Mouse (Mus musculus) lung, postnatal 36 days (tissue): ENCODE measurements around the gene Zfp637.
A peak's percentile ranks its signal among the peaks of the same experiment; 100 is the strongest.
"Not testable (repeated sequence)": the region's sequence is repeated elsewhere in the genome, so short reads cannot be mapped to it uniquely, and the experiment has no call there.

Experiments used
- DNase-seq: peaks from one replicate; pipeline ENCODE4 v3.0.0; 2022; ENCODE audit warnings: mixed read lengths

Gene Zfp637

GRCm38 (mm10) chr6:117840686-117841510 lies at the start of gene Zfp637:
Gene Zfp637 (plus strand): TSS chr6:117841180.
- DNase-seq, result peak; percentile 95

DNA sequence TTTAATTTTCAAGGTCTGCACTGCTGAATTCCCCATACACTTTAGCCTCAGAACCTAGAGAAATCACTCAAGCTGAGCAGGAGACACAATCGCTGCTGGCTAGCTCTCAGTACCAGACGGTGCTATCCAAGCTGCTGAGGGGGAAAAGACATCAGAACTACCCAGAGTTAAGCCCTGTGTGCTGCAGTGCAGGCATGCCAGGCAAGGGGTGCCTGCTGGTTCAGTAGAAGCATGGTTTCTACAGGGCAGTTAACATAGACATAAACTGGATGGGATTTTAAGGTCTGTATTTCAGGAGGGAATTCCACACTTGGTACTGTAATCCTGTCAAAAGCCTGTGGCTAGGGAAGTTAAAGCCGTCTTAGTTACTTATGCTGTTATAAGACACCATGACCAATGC lies 45.7 kb upstream of the Zfp637 start:
- DNase-seq, result no peak

- no peak for DNase-seq
Measured at GRCm38 (mm10) chr6:117800824-117801223, 40.2 kb upstream of the Zfp637 start.

- DNase-seq, result no peak
Measured at GRCm38 (mm10) chr6:117801801-117802200, 39.2 kb upstream of the Zfp637 start.

DNA sequence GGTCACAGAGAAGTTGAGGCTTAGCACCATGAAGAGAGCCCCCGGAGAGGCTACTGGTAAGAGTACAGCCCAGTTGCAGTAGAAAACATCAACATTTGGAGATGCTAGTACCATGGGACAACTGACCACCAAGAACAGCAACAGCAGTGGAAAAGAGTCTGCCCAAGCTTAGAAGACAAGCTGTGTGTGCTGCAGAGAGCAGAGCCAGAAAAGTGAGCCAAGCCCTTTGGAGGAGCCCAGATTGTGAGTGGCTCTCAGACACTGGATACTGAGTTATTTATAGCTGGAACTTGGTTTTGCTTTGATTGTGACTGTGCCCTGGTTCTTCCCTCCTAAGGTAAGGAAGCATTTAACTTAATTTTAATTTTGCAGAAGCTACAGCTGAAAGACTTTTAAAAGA lies 33.2 kb upstream of the Zfp637 start:
- DNase-seq, result no peak

DNA sequence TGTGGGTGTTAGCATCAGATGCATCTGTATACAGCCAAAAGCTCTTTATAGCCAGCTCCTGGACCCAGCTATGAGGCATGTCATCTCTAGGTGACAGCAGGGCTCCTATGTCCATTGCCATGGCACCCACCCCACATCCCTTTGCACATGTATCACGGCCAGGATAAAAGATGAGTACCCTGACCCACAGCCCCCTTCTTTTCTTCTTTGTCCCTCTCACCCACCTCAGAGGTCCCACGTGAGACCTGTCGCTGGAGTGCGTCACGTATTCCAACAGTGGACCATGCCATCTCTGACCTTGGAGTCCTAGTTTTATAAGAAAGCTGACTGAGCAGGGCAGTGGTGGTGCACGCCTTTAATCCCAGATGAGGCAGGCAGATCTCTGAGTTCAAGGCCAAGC lies 31.2 kb upstream of the Zfp637 start:
- no peak for DNase-seq

GRCm38 (mm10) chr6:117810717-117811116 lies 30.3 kb upstream of the Zfp637 start:
- DNase-seq, result no peak

- DNase-seq, result no peak
Measured at GRCm38 (mm10) chr6:117811256-117811655, 29.7 kb upstream of the Zfp637 start.

GRCm38 (mm10) chr6:117814681-117815080 lies 26.3 kb upstream of the Zfp637 start:
- no peak for DNase-seq

- DNase-seq, result peak; percentile 8
Measured at GRCm38 (mm10) chr6:117817108-117817541, 23.9 kb upstream of the Zfp637 start.

DNA sequence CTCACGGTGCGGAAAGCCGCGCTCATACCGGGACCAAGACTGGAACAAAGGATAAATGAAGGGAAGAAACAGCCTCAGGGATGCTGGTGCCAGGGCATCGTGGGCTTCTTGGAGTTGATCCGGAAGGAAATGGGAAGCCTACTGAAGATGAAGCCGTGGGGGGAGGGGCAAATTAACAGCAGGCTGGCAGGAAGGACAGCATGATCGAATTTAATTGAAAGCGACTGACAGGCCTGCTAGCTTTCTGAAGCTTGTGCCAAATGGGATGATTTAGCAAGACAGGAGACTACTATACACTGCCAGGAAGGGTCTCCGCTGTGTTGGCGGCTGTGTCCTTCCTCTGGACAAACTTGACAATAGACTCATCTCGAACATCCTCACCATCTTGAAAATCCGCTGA lies 20.7 kb upstream of the Zfp637 start:
- no peak for DNase-seq

- peak; percentile 74 for DNase-seq
Measured at GRCm38 (mm10) chr6:117825369-117825768, 15.6 kb upstream of the Zfp637 start.

GRCm38 (mm10) chr6:117828273-117828672 lies 12.7 kb upstream of the Zfp637 start:
- peak; percentile 58 for DNase-seq

DNA sequence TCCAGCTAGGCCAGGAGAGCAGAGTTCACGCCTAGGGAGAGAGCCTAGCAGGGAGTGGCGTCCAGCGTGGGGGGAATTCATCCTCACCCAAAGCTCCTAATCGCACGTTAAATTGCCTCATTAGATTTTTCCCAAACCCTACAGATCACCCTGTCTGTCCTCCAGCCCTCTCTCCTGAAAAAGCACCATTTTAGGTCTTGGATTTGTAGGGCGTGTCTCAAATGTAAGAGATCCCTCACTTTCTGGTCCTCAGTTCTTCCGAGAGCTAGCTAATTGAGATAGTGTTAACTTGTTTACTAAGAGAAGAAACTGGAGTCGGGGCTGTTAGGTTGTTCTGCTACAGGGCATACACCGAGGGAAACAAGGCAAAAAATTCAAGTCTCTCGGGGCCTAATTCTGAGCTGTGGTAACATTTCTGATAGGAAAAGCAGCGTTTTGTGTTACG lies 553 bp downstream of the Zfp637 start:
- no peak for DNase-seq

DNA sequence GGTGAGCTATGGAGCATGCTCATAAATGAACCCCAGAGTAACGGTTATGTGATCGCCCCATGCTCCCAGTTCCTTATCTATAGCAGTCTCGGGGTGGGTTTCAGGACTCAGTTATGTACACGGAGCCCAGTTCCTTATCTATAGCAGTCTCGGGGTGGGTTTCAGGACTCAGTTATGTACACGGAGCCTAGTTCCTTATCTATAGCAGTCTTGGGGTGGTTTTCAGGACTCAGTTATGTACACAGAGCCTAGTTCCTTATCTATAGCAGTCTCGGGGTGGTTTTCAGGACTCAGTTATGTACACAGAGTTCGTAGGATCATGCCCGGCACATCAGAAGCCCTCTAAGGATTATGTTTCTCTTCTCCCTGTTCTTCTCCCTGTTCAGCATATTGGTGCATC lies 3.6 kb downstream of the Zfp637 start:
- DNase-seq, result no peak

- DNase-seq, result not testable (repeated sequence)
Measured at GRCm38 (mm10) chr6:117846671-117847070, 5.7 kb downstream of the Zfp637 start.

DNA sequence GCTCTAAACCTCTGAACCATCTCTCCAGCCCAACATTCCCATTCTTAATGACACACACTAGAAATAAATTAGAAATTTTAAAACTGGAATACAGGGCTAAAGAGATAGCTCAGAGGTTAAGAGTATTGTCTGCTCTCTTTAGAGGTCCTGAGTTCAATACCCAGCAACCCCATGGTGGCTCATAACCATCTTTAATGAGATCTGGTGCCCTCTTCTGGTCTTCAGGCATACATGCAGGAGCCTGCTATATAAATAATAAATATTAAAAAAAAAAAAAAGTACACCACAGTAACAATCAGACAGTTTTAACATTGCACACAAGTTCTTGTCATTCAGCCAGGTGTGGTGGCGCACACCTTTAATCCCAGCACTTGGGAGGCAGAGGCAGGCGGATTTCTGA lies 6.8 kb downstream of the Zfp637 start:
- no peak for DNase-seq

GRCm38 (mm10) chr6:117848577-117848976 lies 7.6 kb downstream of the Zfp637 start:
- DNase-seq, result no peak

DNA sequence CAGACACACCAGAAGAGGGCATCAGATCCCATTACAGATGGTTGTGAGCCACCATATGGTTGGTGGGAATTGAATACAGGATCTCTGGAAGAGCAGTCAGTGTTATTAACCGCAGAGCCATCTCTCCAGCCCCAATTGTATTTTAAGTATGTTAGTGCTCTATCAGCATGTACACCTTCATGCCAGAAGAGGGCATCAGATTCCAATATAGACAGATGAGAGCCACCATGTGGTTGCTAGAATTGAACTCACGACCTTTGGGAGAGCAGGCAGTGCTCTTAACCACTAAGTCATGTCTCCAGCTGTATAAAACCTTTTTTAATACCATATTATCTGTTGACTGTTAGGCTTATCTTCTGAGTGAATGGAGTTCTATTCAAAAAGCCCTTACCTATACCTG lies 10.8 kb downstream of the Zfp637 start:
- DNase-seq, result peak; percentile 19

- no peak for DNase-seq
Measured at GRCm38 (mm10) chr6:117857990-117858389, 17.0 kb downstream of the Zfp637 start.

GRCm38 (mm10) chr6:117861848-117862247 lies 20.9 kb downstream of the Zfp637 start, which contains the start of gene Zfp239:
Gene Zfp239 (plus strand): TSS chr6:117862100.
- DNase-seq, result no peak

GRCm38 (mm10) chr6:117862465-117862864 lies 21.5 kb downstream of the Zfp637 start:
- DNase-seq, result no peak

DNA sequence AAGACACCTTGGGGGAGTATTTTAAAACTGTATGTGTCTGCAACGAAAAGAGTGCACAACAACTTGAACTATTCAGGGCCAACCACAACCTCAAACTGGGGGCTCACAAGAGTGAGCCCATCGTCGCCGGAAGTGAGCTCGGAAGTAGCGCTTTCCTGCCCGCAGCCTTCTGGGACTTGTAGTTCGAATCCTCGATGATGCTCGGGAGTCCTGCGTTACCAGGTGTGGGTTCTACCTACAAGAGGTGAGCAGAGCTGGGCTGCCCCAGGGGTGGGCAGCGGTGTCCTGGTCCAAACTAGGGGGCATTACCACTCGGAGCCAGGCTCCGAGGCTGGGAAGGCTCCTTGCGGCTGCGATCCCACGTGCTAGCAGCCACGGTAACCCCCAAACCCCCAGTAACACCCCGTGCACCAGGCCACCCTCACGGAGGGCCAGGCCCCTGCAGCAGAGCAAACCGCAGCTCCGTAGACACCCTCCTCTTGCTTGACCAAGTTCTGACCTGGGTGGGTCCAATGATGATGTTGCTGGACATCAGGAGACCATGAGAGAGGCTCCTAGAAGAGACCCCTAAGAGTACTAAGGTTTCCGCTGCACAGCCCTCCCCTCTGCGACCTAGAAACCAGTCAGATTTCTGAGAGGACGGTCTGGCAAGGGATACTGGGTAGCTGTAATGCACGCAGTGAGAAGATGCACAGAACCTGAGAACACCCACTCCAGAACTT lies 22.1 kb downstream of the Zfp637 start:
- peak; percentile 73 for DNase-seq

DNA sequence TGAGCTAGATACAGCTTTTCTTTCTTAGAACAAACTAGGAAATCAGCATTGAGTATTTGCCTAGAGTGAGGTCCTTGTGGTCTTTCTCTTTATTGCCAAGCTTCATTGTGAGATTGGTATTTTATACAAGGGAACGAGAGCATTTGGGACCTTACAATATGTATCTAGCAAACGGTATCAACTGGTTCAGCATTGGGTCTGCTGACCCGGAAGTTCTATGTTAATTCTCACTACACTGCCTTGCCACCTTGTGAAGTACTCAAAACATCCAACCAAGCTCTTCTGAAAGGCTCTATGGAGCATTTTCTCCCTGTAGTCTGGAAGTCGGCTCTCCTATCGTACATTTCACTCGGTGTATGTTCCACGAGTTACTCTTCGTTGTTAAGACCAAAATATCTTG lies 22.8 kb downstream of the Zfp637 start:
- no peak for DNase-seq
